Mouse (Mus musculus): ENCODE data around the gene Serpine2.
A peak's percentile ranks its signal among the peaks of the same experiment; 100 is the strongest.

The Serpine2 gene

DNA sequence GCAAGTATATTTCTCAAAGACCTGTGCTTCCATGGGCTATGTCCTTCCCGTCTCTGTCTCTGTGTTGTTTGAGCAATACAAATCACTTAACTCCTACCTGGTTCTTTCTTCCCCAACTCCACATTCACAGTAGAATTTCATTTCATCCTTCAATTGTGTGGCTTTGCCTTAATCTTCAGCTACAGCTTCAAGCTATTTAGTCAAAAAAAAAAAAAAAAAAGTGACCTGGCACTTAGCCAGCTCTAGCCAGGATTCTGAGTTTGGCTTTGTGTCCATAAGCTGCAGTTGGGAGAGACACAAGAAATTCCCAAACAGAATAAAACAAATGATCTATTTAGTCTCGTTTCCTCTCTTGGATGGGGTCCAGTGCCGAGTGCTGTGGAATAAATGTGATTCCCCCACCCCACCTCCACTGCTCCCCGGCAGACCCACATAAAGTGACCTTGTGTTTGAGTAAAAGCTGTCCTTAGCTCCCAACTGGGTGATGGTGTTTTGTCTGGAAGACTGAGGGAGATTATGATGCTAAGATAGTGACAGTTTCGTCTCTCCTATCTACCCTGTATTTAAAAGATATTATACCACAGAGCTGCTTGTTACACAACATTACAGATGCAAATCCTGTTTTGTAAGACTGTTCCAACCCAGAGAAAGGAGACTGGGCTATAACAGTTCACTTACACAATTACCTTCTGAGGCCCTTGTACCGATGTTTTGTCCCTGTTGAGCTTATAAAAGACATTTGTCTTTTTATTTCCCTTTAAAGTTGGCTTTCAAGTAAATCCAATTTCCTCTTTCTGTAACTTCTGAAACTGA is at the start of gene Serpine2:
Serpine2 (minus strand) TSS at position 51 of the 813 bp plus-strand sequence.
- DNase-seq (ENCODE audit: low spot score in 2 of 2): no peak

DNA sequence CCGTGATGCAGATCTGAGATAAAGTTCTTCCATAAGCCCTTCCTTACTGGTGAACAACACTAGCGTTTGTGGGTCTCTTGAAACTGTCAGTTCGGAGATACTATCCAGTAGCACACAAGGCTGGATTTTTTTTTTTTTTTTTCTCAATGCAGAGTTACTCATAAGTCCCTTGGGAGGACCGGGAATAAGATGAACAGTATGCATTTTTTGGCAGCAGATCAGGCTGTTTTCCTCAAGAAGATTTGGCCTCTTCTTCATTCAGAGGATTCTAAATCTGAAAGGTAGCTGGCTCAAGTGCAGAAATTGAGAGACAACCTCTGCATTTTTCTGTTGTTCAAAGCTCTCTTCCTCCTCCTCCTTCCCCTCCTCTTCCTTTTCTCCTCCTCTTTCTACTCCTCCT is 46.8 kb upstream of the Serpine2 start:
- no peak for DNase-seq (ENCODE audit: low spot score in 2 of 2)

DNA sequence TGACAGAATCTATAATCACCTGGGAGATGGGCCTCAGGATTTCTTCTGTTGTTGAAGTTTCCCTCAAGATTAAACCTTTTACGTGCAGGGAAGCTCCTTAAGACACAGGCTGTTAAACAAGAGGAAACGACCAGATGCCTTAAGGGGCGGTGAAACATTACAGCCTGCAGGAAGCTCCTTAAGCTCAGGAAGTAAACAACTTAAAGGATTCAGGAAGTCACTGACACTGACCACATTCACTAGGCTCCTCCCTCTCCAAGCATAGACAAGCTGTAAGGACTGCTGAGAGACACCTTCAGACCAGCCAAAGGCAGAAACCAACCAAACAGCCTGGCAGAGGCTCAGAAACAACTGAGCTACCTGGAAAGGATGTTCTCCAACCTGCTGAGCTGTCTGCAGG is 44.3 kb upstream of the Serpine2 start:
- DNase-seq (ENCODE audit: low spot score in 2 of 2): no peak

DNA sequence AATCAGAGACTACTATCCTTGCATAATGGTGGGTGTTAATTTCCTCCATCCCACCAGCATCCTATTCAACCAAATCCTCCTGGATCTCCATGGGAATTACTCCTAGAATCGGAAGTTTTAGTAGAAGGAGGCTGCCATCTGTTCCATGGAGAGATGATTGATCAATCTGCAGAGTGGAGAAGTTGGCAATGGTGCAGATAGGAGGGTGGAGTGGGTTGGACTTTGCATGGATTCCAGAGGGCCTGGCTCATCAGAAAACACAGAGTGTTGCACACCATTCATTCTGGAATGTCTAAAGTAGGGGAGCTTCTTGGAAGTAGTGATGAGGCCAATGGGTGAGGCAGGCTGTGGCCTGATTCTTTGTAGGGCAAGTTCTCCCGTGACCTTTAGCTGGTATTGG is 41.9 kb upstream of the Serpine2 start:
- no peak for DNase-seq (ENCODE audit: low spot score in 2 of 2)

DNA sequence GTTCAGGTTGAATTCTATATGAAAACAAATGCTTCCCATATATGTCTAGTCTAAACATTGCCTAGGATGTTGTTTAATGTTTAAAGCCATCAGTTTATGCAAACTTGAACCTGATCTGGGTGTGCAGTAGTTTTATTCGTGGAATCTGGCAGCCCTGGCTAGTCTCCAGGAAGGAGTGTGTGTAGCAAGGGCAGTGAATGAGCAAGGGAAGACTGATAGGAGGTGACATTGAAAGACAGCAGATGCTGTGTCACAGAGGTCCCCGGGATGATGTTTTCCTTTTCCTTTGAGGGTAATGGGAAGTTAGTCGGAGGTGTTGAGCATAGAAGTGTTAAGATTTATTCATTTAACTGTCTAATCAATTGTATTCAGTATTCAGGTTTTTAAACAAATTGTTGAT is 21.7 kb upstream of the Serpine2 start:
- DNase-seq (ENCODE audit: low spot score in 2 of 2): no peak

DNA sequence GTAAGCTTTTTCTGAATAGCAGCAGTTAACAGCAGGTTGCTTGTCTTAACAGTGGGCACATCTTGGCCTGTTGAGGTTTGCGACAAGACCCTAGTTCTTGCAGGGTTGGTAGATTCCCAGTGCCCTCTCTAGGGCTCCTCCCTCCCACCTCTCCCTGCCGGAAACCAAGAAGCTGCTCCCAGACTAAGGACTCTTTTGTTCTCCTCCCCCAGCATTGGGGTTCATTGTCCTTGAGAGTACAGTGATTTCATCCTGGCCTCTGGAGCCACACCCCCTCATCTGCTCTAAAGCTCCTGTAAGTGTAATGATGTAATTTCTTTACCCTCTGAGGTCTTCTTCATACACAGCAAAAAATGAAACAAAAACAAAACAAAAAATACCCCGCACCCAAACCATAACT is 13.8 kb upstream of the Serpine2 start:
- no peak for DNase-seq (ENCODE audit: low spot score in 2 of 2)

DNA sequence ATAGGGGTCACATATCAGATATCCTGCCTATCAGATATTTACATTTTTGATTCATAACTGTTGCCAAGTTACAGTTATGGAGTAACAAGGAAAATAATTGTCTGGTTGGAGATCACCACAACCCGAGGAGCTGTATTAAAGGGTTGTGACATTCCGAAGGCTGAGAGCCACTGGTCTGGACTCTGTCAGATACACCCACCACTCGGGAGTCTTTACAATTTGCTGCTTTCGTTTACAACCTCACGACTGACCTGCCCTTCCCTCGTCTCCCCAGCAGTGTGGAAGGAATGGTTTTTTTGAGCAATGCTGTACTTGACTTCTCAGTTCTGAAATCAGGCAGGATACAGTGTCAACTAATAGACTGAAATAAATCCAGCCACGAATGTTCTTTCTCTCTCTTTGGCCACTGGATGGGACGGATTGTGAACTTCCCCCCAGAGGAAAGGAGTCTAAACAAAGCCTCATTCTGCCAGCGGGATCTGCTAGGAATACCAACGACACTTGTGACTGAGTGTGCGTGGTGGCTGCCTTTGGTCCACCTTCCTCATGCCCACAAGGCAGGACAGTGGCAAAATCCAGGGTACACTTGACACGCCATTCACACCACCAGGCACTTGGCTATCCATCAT is 455 bp downstream of the Serpine2 start:
- DNase-seq (ENCODE audit: low spot score in 2 of 2): no peak

DNA sequence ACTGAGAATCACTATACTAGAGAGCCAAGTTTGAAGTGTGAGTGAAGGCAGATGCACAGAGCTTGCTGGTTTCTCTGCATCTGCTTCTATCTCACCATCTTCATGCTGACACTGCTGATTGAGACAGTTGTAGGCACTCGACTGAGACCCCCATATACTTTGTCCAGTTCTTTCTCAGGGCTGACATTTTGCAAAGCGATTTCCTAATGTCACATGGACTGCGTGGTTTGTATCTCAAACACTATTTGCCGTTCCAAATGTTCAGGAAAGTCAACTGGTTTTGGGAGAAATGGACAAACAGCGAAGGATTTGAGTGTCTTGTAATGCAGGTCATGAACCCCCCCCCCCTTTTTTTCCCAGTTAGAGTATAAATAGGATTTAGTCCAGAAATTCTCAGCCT is 1.0 kb downstream of the Serpine2 start:
- DNase-seq (ENCODE audit: low spot score in 2 of 2): no peak

DNA sequence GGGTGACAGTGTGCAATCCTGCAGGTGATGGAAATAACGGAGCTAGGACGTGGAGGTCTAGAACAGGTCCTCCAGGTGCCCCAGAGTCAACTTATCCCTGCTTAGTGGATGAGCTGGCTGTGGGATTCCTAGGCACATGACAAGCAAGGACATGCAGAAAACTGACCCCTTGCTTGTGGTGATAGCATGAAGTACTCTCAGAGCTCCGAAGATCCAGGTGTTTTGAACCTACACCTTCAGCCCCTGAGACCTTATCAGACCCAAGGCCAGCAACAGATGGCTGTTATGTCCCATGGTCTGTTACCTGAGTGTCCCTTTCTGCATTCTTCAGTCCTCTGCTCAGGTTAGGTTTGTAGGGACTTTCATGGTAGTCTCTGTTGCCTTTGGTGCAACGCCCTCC is 2.0 kb downstream of the Serpine2 start:
- no peak for DNase-seq (ENCODE audit: low spot score in 2 of 2)

DNA sequence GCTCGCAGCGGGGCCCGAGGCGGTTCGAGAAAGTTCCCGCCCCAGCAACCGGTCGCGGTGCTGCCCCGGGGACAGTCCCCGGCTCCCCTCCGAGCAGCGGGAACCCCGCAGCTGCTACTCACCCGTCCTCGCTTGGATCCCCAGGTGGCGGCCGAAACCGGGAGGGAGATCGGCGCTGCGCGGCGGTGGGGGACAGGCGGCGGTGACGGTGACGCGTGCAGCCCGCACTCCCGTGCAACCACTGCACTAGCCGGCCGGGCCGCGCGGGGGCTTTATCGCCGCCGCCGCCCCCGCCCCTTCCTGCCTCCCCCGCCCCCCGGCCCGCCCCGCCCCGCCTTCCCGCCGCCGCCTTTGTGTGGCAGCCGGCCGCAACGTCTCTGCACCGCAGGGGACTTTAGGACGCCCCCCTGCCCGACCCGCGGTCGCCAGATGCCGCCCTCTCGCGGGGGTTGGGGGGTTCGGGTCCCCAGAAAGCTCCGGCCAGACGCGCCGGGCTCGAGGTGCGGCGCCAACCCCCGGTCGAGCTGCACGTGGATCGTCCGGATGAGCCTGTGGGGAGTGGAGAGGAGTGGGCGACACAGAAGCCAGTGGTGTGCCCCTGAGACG is 2.5 kb downstream of the Serpine2 start:
- peak in 1 of 2 experiments; percentile 67 for DNase-seq (ENCODE audit: low spot score in 2 of 2)

DNA sequence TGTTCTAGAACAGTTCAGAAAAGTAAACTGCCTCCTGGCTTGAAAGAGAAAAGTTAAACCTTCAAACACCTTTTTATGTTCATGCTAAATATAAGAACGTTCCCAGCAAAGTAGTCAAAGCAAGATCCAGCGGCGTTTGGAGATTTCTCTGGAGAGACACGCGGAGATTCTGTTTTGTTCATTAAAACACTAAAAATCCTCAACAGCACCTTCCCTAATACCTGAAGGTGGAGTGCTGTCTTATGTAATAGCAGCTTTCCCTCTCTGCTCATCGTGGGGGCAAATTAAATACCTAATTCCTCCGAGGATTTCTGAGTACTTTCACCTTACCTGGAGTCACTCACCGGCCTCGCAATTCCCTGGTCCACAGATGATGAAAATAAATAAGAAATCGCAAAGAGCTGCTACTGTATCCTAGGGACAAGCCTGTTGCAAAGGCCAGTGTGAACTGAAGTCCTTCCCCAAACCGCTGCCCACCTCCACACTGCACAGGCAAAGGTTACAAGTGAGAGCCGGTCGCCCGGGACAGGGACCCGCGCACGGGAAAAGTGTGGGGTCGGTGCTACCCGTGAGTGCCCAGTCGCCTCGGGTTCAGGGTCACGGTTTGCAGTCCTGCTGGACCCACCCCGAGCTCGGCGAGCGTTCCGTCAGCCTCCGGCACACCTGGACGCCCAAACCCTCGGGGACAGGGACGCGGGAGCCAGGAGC is 3.1 kb downstream of the Serpine2 start:
- no peak for DNase-seq (ENCODE audit: low spot score in 2 of 2)

DNA sequence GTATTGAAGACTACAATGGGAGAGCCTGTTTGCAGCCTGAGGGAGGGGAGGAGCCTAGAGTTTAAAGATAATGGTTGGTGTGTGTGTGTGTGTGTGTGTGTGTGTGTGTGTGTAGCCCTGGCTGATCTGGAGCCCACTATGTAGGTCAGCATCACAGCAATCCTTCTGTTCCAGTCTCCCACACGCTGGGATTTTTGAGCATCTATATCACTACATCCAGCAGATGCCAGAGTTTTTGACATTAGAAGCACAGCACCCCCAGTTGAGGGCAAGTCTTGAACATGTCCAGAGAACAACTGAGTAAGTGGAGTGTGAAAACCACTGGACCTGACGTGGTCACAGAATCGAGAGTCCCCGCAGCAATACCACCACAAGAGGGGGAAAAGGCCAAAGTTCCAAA is 4.2 kb downstream of the Serpine2 start:
- no peak for DNase-seq (ENCODE audit: low spot score in 2 of 2)

DNA sequence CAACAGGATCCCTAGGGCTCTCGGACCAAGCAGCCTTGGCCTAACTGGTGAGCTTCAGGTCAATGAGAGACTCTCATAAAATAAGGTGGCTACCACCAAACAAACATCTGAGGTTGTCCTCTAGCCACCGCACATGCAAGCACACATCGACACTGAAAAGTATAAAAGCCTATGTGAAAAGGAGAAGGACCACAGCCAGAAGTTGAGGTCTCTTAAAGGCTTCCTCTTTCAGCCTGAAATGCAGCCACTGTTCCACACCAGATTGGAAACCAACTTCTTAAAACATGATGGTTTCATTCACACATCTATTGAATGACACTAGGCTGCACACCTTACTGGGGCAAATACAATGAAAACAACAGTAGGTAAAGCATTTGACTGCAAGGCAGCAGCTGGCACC is 7.5 kb downstream of the Serpine2 start:
- DNase-seq (ENCODE audit: low spot score in 2 of 2): no peak

DNA sequence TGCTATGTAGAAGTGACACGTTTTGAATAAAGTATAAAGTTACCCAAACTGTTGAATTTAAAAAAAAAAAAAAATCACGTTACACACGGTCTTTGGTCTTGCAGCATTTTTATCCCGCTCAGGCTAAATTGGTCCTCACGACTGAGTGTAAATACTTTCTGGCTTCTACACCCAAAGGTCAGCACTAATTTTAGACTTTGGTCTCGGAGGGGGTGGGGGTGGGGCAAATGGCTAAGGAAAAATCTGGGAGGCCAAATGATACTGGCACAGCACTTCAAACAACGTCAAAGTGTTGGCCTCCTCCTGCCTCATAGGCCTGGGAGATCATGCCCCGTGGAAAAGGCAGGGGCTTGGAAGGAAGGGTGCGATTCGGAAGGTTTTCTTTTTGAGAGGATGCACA is 10.6 kb downstream of the Serpine2 start:
- no peak for DNase-seq (ENCODE audit: low spot score in 2 of 2)

DNA sequence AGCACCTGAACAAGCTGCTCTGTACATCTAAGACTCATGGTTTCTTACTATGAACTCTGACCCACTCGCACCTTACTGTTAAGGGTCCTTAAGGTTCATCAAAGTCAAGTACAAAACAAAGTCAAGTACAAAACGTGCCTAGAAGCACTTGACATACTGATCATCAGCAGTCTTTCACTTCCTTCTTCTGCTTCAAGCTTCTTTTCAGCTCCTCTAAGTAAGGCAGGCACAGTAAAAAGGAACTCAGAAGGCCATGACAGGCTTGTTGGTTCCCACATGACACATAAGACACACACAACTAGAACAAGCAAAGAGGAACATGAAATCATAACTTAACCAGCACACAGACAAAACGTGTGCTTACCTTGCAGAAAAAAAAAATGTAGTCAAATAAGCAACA is 12.3 kb downstream of the Serpine2 start:
- DNase-seq (ENCODE audit: low spot score in 2 of 2): no peak

DNA sequence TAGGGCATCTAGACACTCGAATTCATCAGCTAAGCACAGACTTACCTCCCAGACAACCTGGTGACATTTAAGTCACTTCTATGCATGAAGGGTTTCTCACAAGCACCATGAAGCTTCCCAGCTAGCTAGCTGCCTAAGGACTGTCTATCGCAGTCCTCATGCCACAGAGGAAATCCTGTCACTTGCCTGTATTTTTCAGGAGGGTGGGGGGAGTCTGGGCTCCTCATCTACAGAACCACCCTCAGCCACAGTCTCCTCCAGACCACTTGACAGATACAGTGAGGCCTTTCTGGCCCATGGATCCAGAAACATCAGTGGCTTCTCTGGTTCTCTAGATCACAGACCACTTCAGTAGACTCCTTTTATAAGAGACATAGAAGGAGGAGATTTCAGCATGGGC is 14.1 kb downstream of the Serpine2 start:
- no peak for DNase-seq (ENCODE audit: low spot score in 2 of 2)

DNA sequence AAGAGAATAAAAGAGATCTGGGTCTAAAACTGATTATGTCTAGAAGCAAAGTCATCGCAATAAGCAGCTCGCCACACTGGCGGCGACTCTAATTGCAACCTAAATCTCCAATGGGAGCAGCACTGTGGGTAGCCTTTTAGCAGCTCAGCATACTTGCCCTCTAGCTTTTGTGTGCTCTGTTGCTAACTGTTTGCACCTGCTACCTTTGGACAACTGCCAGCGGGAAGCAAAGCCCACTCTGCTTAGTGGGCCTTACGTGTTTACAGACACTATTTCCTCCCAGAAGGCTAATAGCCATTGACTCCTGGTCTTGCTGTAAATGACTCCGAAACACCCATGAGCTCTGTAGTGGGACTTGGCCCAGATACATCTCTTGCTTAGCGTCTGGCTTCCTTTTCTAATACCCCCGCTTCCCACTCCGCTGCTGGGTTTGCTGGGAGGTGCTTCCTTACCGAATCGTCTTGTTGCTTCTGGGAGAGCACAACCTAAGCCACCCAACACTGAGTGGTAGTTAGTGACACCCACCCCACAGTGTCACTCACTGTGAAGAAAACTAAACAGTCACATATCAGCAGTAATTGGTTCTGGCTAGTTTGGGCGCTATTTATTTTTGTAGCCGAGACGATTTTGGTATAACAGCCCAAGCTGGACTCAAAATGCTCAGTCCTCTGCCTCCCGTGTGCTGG is 28.1 kb downstream of the Serpine2 start:
- no peak for DNase-seq (ENCODE audit: low spot score in 2 of 2)

DNA sequence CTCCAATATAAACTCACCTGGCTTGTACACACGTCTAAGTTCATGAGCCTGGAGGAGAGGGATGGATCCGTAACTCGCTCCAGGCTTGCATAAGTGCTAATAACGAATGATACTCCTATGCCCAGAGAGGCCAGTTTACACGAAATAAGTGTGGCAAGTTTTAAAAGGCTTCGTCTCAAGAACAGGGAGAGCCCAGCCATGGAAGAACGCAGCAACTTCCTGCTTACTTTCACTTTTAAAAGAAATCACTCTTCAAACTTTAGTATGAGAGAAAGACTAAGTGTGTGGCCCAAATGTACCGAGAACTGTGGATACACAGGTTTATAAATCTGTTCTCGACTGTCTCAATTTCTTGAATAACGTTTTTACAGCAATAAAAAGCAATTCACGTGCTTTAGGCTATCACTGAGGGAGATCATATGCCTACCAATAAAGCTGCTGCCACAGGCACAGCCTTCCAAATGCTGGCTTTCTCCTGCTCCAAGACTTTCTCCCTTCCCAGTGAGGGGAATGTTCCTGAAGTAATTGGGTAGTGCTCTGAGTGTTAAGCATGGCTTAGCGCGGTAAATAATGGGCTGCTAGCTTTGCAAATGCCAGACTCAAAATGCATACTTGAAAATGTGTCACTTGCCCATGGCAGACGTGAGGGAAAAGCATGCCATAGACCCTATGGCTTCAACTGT is 36.9 kb downstream of the Serpine2 start:
- DNase-seq (ENCODE audit: low spot score in 2 of 2): no peak

DNA sequence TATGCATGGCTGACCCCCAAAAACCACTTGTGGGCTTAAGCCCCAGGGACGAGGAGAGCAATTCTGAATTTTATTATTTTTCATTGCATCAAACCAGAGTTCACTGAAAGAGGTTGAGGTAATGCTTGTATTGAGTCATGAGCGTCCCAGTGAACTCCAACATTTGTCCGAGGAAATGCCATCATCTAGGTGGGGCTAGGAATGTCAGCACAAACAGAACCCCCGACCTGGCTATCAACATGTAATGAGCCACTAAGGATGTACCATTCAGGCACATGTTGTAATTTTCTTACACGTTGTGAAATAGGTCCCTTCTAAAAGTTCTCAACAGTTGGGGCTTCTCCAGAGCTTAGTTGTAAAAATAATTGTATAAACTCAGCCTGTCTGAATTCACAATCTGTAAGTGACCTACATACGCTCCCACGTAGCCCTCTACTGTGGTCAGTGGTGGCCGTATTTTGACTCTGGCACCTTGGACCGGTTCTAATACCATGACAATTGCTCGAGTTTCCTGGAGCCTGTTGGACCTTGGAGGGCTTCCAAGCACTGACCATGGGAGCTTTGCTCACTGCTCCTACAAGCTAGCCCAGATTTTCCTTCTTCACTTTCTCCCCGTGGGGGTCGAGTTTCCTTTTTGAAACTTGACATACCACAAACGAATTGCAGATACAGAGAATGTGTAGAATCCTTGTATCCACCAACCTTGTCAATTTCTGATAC is 38.0 kb downstream of the Serpine2 start:
- no peak for DNase-seq (ENCODE audit: low spot score in 2 of 2)

DNA sequence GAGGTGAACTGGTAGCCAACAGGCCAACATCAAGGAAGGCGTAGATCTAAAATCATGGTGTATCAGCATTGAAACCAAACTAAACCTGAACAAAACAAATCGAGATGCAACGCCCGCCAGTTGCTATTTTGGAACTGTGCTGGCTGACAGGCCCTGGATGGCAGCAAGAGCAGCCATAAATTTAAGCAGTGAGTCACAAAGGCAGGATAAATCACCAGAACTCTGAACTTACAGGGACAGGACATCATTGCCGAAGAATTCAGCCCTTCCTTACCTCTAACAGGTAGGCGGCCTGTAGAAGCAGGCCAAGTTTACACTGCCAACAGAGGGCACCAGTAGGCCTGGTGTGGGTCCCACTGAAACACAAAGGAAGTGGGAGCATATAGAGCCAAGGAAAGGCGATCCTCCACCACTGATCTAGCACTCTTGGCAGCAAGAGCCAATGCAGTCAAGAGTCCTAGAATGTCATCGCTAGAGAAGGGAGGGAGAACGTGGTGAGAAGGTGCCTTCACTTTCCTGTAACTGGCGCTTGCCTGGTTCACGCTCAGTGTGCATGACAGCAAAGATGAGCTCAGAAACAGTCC is 41.6 kb downstream of the Serpine2 start:
- no peak for DNase-seq (ENCODE audit: low spot score in 2 of 2)

Data from spleen, postnatal 4 days (tissue).